Mouse (Mus musculus): ENCODE data around the gene Galk2. TPM values are rescaled to one million over a fixed set of nuclear protein-coding genes. Genes with fewer than 3 reads are reported as not detected.

The Galk2 gene
- total RNA-seq, 1 experiment = 16.3 TPM

DNA sequence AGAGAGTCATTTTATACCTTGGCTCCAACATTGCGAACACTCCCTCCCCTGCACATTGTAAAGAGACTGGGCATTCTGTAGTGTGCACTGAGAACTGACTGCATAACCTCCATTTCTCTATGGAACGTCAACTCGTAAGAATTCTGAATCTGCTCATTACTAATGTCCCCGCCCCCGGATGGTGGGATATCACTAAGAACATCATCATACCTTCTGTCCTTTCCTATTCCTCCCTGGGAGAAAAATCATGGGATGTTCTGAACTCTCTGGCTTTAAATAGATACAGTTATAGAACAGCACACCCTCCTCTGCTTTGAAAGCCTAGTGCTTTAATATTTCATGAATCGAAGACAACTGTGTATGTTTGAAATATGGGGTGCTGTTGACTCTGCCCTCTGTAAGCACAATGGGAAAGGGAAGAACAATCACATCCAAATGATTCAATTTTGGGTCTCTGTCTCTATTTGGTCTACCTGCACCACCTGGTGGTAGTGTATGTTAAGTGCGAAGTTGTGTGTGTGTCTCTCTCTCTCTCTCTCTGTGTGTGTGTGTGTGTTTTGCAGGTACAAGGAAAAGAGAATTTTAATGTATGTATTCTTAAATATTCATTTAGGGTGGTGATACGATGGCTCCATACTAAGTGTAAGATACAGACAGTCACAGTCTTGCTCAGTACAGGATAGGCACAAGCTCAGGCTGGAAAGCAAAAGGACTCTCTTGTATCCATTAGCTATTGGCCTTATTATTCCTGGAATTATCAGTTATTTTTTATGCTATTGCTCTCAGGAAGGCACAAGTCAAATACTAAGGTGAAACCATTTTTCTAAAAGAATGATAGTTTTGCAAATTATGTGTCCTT is 174.4 kb downstream of the Galk2 start:
- H3K9me3 ChIP-seq (ENCODE audit: control insufficient read depth, insufficient read depth, low read depth, low read length) = no peaks in the 10 kb centered on the region
- TF ChIP-seq ZC3H11A (IDR thresholded peaks at IDR 0.05; ENCODE audit: borderline replicate concordance, low read depth, low read length) = 0 out of 2 replicates have a peak, but pooled peaks have one; percentile 13
- TF ChIP-seq CHD2 (IDR thresholded peaks at IDR 0.05; ENCODE audit: low read depth, low read length) = no peak
- no peak for TF ChIP-seq HCFC1 (IDR thresholded peaks at IDR 0.05; ENCODE audit: borderline replicate concordance, insufficient read depth, low read length)
- no peak for TF ChIP-seq MAFK (IDR thresholded peaks at IDR 0.05; ENCODE audit: insufficient read depth, low read depth, low read length)
- H3K4me1 ChIP-seq (ENCODE audit: control insufficient read depth in 2 of 2, insufficient read depth in 2 of 2, low read length in 2 of 2, poor library complexity in 1 of 2) = no peaks in the 10 kb centered on the region
- no peak overlapping the region for H3K9ac ChIP-seq (ENCODE audit: insufficient read depth, low read depth, low read length, poor library complexity, severe bottlenecking)
- H3K27ac ChIP-seq (ENCODE audit: insufficient read depth, low read depth, low read length, poor library complexity, severe bottlenecking) = no peak overlapping the region
- no peak for DNase-seq (ENCODE audit: low read depth, low spot score)
- no peak overlapping the region for H3K4me3 ChIP-seq (ENCODE audit: insufficient read depth in 1 of 2, low read depth in 1 of 2, low read length in 2 of 2, poor library complexity in 1 of 2, severe bottlenecking in 1 of 2)
- H3K36me3 ChIP-seq (ENCODE audit: control insufficient read depth, insufficient read depth, low read length, poor library complexity, severe bottlenecking) = no peaks in the 10 kb centered on the region
- in situ Hi-C loops (cut with MboI; ENCODE audit: low sequenced_read_pairs in 2 of 2, unreplicated experiment in 2 of 2) = no loop called here

Other genes starting within 250 kb of the Galk2 start
- gene Cep152, start 234.0 kb upstream of the Galk2 start, total RNA-seq (2012; rRNA removed) = 12.5 and 16.2 TPM in 2 replicates
- 12.5 and 23.6 TPM in 2 replicates for gene Eid1, start 186.0 kb upstream of the Galk2 start, total RNA-seq (2012; rRNA removed)
- gene Shc4, start 135.0 kb upstream of the Galk2 start, total RNA-seq (2012; rRNA removed) = 0.79 and 1.1 TPM in 2 replicates
- 11.7 and 14.9 TPM in 2 replicates for gene Secisbp2l, start 76.2 kb upstream of the Galk2 start, total RNA-seq (2012; rRNA removed)
- gene Cops2, start within 50 bp of the Galk2 start, total RNA-seq (2012; rRNA removed) = 82.2 and 114 TPM in 2 replicates
- 0.09 and 0.26 TPM in 2 replicates for gene Fgf7, start 175.5 kb downstream of the Galk2 start, total RNA-seq (2012; rRNA removed)